Mouse (Mus musculus): ENCODE results near the gene Tdgf1. TPM values are rescaled to one million over a fixed set of nuclear protein-coding genes. Genes with fewer than 3 reads are reported as not detected.

The Tdgf1 gene
- polyA plus RNA-seq, 1 experiment = not detected

- TF ChIP-seq CEBPB (IDR thresholded peaks at IDR 0.05; ENCODE audit: low read depth) (no peak), MYOD1 (IDR thresholded peaks at IDR 0.05; ENCODE audit: control insufficient read depth, insufficient read length, low read depth) (no peak), USF1 (IDR thresholded peaks at IDR 0.05; ENCODE audit: low read depth) (no peak), MAX (IDR thresholded peaks at IDR 0.05) (no peak), MYOG (IDR thresholded peaks at IDR 0.05; ENCODE audit: control insufficient read depth, extremely low read depth, insufficient read length) (no peak), FOSL1 (IDR thresholded peaks at IDR 0.05; ENCODE audit: insufficient read depth, low read length, poor library complexity, severe bottlenecking) (no peak), CTCF (IDR thresholded peaks at IDR 0.05; ENCODE audit: control insufficient read depth, insufficient read depth, insufficient read length) (no peak)
- no peak overlapping the region for H3K4me3 ChIP-seq (ENCODE audit: insufficient read depth, poor library complexity, severe bottlenecking)
- H3K79me3 ChIP-seq (ENCODE audit: low read depth) = no peaks in the 10 kb centered on the region
- no peaks in the 10 kb centered on the region for H3K79me2 ChIP-seq (ENCODE audit: control insufficient read depth, insufficient read depth)
- no peaks in the 10 kb centered on the region for H3K36me3 ChIP-seq (ENCODE audit: control insufficient read depth, insufficient read depth)
- peaks cover 4% of the 10 kb centered on the region for H3K27me3 ChIP-seq (ENCODE audit: control insufficient read depth, insufficient read depth, insufficient read length)
- no peak overlapping the region for H3ac ChIP-seq (ENCODE audit: control insufficient read depth, insufficient read length, low read depth)
Measured at GRCm38 (mm10) chr9:110908631-110909016, 37.3 kb downstream of the Tdgf1 start.

DNA sequence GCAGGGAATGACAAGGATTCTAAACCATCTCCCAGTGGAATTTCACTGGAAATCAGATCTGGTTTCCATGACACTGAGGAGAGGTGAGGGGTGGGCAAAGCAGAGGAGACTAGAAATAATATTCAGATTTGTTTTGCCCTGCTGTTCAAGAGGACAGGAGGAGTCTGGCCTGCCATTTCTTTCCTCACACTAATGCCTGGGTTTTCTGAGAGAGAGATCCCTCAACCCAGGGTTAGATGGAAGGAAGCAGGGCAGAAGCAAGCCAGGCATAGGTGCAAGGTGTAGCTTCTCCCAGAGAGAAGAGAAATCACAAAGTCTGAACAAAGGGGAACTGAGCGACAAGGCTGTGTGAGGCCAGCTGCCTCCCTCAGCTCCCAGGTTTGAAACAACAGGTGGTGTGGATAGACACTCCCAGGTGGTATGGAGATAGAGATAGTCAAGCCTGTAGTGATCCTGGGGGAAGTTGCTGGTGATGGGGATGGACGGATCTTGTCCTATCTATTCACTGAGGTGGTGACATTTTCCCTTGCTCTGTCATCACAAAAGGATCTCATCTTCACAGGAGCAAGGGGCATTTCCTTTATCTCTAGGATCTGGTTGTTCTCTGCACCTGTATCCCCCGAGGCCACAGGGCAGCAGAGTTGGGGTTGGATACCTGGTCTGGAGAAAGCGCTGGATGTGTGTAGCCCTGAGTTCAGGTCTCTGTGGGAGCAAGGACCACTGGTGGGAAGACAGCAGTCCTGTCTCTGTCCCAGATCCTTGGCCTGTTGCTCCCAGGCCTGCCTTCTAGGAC is 37.9 kb downstream of the Tdgf1 start:
- Histone ChIP-seq H3ac (ENCODE audit: control insufficient read depth, insufficient read length, low read depth) (no peak overlapping the region), H3K79me3 (ENCODE audit: low read depth) (no peaks in the 10 kb centered on the region), H3K27me3 (ENCODE audit: control insufficient read depth, insufficient read depth, insufficient read length) (no peaks in the 10 kb centered on the region), H3K79me2 (ENCODE audit: control insufficient read depth, insufficient read depth) (no peaks in the 10 kb centered on the region), H3K36me3 (ENCODE audit: control insufficient read depth, insufficient read depth) (no peaks in the 10 kb centered on the region), H3K4me3 (ENCODE audit: insufficient read depth, poor library complexity, severe bottlenecking) (no peak overlapping the region)
- TF ChIP-seq MYOD1 (IDR thresholded peaks at IDR 0.05; ENCODE audit: control insufficient read depth, insufficient read length, low read depth) = no peak

DNA sequence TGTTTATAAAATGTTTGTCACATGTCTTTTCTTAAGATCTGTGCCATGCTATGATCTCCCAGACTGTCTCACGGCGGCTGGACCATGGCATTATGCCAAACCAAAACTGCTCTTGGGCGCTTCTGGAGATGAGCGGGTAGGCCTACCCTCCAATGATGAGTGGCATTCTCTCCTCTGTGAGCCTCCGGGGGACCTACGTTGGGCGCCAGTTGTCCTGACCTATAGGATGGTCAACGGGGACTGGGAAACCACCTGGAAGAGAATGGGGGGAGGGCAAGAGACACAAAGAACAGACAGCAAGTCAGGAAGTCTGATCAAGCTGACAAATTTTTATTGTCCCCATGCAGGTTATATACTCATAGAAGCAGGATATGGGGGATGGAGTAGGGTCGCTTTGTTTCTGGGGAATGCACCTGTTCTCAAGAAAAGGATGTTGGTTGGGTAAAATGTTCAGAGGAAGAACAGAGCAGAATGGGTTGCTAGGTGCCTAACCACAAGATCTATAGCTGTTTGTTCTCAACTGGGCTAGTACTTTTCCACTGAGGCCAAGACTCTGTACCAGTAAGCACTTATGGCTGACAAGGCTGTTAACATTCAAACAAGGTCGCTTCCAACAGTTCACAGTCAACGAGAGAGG is 38.6 kb downstream of the Tdgf1 start:
- Histone ChIP-seq H3K4me3 (ENCODE audit: insufficient read depth, poor library complexity, severe bottlenecking) (no peak overlapping the region), H3K79me2 (ENCODE audit: control insufficient read depth, insufficient read depth) (no peaks in the 10 kb centered on the region), H3K79me3 (ENCODE audit: low read depth) (no peaks in the 10 kb centered on the region), H3ac (ENCODE audit: control insufficient read depth, insufficient read length, low read depth) (no peak overlapping the region), H3K36me3 (ENCODE audit: control insufficient read depth, insufficient read depth) (no peaks in the 10 kb centered on the region), H3K27me3 (ENCODE audit: control insufficient read depth, insufficient read depth, insufficient read length) (no peaks in the 10 kb centered on the region)
- TF ChIP-seq MYOG (IDR thresholded peaks at IDR 0.05; ENCODE audit: control insufficient read depth, extremely low read depth, insufficient read length) (no peak), MAX (IDR thresholded peaks at IDR 0.05) (no peak), CTCF (IDR thresholded peaks at IDR 0.05; ENCODE audit: control insufficient read depth, insufficient read depth, insufficient read length) (no peak), FOSL1 (IDR thresholded peaks at IDR 0.05; ENCODE audit: insufficient read depth, low read length, poor library complexity, severe bottlenecking) (no peak), CEBPB (IDR thresholded peaks at IDR 0.05; ENCODE audit: low read depth) (no peak), USF1 (IDR thresholded peaks at IDR 0.05; ENCODE audit: low read depth) (no peak), MYOD1 (IDR thresholded peaks at IDR 0.05; ENCODE audit: control insufficient read depth, insufficient read length, low read depth) (no peak)

DNA sequence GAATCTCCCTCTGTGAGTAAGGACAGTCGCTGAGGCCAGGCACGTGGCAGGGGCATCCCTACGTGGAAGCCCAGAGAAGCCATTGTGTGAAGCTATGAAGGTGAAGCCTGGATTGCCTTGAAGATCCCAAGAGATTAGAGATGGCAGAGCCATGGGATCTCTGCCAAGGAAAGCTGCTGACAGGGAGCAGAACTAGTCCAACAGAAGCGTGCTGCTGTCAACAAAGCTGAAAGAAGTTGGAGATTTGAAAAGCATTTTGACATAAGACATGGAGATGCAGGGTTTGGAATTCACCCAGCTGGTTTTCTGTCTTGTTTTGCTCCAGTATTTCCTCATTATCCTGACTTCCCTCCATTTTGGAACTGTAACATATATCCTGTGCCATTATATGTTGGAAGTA is 43.7 kb downstream of the Tdgf1 start:
- Histone ChIP-seq H3ac (ENCODE audit: control insufficient read depth, insufficient read length, low read depth) (no peak overlapping the region), H3K79me2 (ENCODE audit: control insufficient read depth, insufficient read depth) (no peaks in the 10 kb centered on the region), H3K4me3 (ENCODE audit: insufficient read depth, poor library complexity, severe bottlenecking) (no peak overlapping the region), H3K27me3 (ENCODE audit: control insufficient read depth, insufficient read depth, insufficient read length) (no peaks in the 10 kb centered on the region), H3K36me3 (ENCODE audit: control insufficient read depth, insufficient read depth) (no peaks in the 10 kb centered on the region), H3K79me3 (ENCODE audit: low read depth) (no peaks in the 10 kb centered on the region)
- no peak for TF ChIP-seq MAX (IDR thresholded peaks at IDR 0.05)
- no peak for TF ChIP-seq CEBPB (IDR thresholded peaks at IDR 0.05; ENCODE audit: low read depth)
- no peak for TF ChIP-seq MYOG (IDR thresholded peaks at IDR 0.05; ENCODE audit: control insufficient read depth, extremely low read depth, insufficient read length)
- TF ChIP-seq CTCF (IDR thresholded peaks at IDR 0.05; ENCODE audit: control insufficient read depth, insufficient read depth, insufficient read length) = no peak
- TF ChIP-seq USF1 (IDR thresholded peaks at IDR 0.05; ENCODE audit: low read depth) = no peak
- TF ChIP-seq MYOD1 (IDR thresholded peaks at IDR 0.05; ENCODE audit: control insufficient read depth, insufficient read length, low read depth) = no peak

GRCm38 (mm10) chr9:110901204-110901603 is 44.8 kb downstream of the Tdgf1 start:
- Histone ChIP-seq H3K79me2 (ENCODE audit: control insufficient read depth, insufficient read depth) (no peaks in the 10 kb centered on the region), H3K27me3 (ENCODE audit: control insufficient read depth, insufficient read depth, insufficient read length) (no peaks in the 10 kb centered on the region), H3K36me3 (ENCODE audit: control insufficient read depth, insufficient read depth) (no peaks in the 10 kb centered on the region), H3K79me3 (ENCODE audit: low read depth) (no peaks in the 10 kb centered on the region), H3ac (ENCODE audit: control insufficient read depth, insufficient read length, low read depth) (no peak overlapping the region), H3K4me3 (ENCODE audit: insufficient read depth, poor library complexity, severe bottlenecking) (no peak overlapping the region)
- TF ChIP-seq CEBPB (IDR thresholded peaks at IDR 0.05; ENCODE audit: low read depth) (no peak), MYOG (IDR thresholded peaks at IDR 0.05; ENCODE audit: control insufficient read depth, extremely low read depth, insufficient read length) (no peak), CTCF (IDR thresholded peaks at IDR 0.05; ENCODE audit: control insufficient read depth, insufficient read depth, insufficient read length) (no peak), FOSL1 (IDR thresholded peaks at IDR 0.05; ENCODE audit: insufficient read depth, low read length, poor library complexity, severe bottlenecking) (no peak), USF1 (IDR thresholded peaks at IDR 0.05; ENCODE audit: low read depth) (no peak), MYOD1 (IDR thresholded peaks at IDR 0.05; ENCODE audit: control insufficient read depth, insufficient read length, low read depth) (no peak), MAX (IDR thresholded peaks at IDR 0.05) (no peak)
